Mouse (Mus musculus) testis, adult 2 months (tissue): ENCODE measurements around the gene Nle1.

Source experiments
- CTCF ChIP-seq: fragments of 200-500 bp; IDR thresholded peaks from 2 replicates; pipeline ENCODE4 v1.5.1; 2012; ENCODE audit warnings: low read depth, mild to moderate bottlenecking, inconsistent platforms, low read length, moderate library complexity; ENCODE audit not compliant: control insufficient read depth, insufficient read depth, insufficient replicate concordance
- POLR2A ChIP-seq: fragments of 200-500 bp; IDR thresholded peaks from 2 replicates; pipeline ENCODE4 v1.6.1; 2012; ENCODE audit warnings: low read depth, mild to moderate bottlenecking, inconsistent platforms, low read length, moderate library complexity; ENCODE audit not compliant: control insufficient read depth

- TF ChIP-seq CTCF (no peak), POLR2A (no peak)
Measured at GRCm38 (mm10) chr11:82886559-82886958, 21.7 kb downstream of the Nle1 start.
